Mouse (Mus musculus): ENCODE measurements around the gene Pid1. TPM values are rescaled to one million over a fixed set of nuclear protein-coding genes. Genes with fewer than 3 reads are reported as not detected.

Gene Pid1
- total RNA-seq, 4 experiments from 2014 or later = 28.7 to 41.4 (median 34.0) TPM

- no peak for DNase-seq (ENCODE audit: low spot score in 2 of 2)
Measured at GRCm38 (mm10) chr1:84077023-84077422, 287.0 kb downstream of the Pid1 start.

GRCm38 (mm10) chr1:84056884-84057630 is 306.9 kb downstream of the Pid1 start:
- DNase-seq (ENCODE audit: low spot score in 2 of 2) = no peak

GRCm38 (mm10) chr1:84056306-84056705 is 307.7 kb downstream of the Pid1 start:
- no peak for DNase-seq (ENCODE audit: low spot score in 2 of 2)

- DNase-seq (ENCODE audit: low spot score in 2 of 2) = no peak
Measured at GRCm38 (mm10) chr1:84025746-84026145, 338.2 kb downstream of the Pid1 start.

GRCm38 (mm10) chr1:84012871-84013375 is 351.1 kb downstream of the Pid1 start:
- no peak for DNase-seq (ENCODE audit: low spot score in 2 of 2)

- no peak for DNase-seq (ENCODE audit: low spot score in 2 of 2)
Measured at GRCm38 (mm10) chr1:84002630-84003029, 361.4 kb downstream of the Pid1 start.

Small RNA genes lying within 50 kb of the gene (microRNA-seq; reads per million reads assigned to microRNA genes)
- gene Mir6353 = 0 reads per million in 2 experiments
